Mouse (Mus musculus) lung, postnatal 4 days (tissue): ENCODE data around the gene Asb7.

Experiments used
- DNase-seq, 2 experiments: peaks; one replicate each; pipeline ENCODE4 v3.0.0; 2021

The Asb7 gene

DNA sequence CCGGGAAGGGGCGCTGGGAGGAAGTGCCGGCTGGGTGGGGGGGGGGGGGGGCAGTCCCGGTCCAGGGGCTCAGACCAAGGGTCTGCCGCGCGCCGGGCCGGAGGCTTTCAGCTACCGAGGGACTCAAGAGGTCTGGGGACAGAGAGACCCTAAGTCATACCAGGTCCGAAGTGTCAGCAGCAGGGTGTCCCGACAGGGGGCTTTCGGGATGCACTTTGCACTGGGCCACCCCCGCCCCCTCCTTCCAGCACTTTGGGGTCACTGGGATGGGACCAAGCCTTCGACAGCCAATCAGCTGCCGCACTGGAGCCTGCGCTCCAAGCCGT, at the start of gene Asb7:
TSS of gene Asb7 (minus strand) at position 303 of the 326 bp plus-strand sequence.
- no peak for DNase-seq

DNA sequence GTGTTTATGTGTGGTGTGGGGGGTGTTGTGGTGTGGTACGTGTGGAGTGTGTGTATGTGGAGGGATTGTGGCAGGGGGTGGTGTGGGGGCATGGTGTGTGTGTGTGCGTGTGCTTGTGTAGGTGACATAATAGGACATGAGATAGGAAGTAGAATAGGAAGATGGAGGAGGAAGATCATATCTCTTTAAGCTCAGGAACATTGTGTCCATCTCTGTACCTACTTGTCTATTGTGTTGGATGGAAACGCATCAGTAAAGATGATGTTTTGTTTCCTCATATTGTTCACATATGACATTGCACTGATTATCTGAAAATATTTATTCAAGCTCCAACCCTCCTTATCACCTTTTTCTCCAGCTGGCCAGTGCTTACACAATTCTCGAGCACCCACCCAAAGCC, 48.0 kb upstream of the Asb7 start:
- DNase-seq = no peak

DNA sequence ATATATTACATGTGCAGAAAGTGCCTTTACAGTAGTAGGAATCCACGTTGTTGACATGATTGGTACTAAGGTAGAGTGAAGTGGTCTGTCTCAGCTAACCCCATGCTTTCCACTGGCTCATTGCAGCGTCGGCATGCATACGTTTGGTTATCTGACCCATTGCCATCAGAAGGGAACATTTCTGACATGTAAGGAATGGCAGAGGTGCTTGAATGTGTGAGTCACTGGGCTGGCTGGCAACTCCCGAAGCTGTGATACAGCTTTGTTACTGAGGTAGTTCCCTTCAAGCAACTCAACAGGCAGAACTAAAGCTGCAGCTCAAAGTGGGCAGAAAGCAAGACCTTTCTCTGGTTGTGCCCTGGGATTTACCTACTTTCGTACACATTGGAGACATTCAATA, 45.6 kb upstream of the Asb7 start:
- peak in 1 of 2 experiments; percentile 45 for DNase-seq

DNA sequence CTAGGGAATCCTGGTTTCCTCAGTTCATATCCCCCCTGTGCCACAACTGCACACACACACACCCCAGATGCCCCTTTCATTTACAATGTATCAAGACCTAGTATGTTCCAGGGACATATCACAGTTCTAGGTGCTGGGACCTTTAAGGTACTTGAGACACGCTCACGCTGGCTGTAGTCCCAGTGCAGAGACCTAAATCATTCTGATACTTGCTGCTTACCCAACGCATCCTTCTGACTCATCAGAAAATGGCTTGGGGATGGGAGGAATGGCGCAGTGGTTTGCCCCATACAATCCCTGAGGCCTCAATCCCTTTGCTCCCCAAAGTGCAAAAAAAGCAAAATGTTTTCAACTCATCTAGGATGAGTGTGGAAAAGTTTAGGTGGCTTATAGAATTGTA, 45.1 kb upstream of the Asb7 start:
- no peak for DNase-seq

DNA sequence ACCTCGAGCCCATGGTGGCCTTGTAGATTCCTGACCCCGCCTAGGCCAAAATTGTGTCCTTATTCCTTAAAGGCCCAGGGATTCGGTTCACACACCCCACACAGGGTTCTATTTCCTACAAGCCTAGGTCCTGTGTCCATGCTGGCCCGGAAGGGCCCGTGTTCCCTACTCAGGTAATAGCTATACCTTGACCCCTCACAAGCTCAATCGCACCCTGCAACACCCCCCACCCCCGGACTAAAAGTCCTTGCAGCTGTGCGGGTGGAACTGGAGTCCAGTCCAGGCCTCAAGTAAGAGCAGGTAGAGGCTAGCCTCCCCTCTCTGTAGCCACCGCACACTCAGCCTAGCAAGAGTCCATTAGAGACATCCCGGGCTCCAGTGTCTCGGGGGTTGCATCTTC, 44.5 kb upstream of the Asb7 start:
- DNase-seq = no peak

DNA sequence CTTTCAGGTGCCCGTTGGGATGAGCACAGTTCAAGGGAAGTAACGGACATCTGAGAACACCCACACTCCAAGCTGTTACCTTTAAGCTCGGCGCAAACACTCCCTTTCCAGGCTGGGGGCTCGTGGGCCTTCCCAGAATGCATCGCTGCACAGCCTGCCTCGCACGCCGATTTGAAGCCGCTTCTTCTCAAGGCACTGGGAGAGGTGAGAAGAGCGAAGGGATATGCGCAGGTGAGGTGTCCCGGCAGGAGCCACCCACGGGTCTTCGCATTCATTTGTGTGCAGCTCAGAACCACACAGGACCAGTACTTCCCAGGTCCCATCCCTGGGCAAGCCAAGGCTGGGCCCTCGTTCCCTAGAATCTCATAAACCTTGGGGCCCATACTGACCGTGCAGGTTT, 44.0 kb upstream of the Asb7 start:
- DNase-seq = no peak

DNA sequence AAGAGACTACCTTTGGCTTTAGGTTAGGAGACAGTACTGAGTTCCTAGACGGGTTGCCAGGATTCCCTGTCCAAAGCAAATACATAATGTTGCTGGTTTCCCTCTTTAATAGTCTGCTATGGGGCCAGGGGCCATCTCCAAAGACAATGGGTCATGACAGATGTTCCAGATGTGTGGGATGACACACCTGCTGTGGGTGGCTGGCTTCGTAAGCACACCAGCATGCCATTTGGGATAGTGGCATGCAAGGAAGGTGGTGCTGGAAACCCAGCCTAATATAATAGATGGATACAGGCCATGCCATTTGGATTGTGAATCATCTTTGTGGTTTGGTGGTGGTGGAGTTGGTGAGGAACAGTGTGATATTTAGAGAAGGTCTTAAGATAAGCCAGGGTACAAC, 39.8 kb upstream of the Asb7 start:
- no peak for DNase-seq

DNA sequence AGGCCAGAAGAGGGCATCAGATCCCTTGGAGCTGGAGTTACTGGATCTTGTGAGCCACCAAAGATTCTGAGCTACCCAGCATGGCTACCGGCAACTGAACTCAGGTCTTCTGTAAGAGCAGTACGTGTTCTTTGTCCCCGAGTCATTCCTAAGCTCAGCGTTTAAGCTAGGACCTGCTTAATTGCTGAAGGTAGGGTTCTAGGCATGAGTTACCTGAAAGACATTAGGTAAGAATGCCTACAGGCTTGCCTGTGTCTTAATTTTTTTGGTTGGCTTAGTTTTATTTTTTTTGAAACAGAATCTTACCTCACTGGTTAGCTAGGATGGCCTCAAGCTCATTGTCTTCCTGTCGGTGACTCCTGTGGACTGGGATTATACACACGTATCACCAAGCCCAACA, 38.7 kb upstream of the Asb7 start:
- DNase-seq = no peak

DNA sequence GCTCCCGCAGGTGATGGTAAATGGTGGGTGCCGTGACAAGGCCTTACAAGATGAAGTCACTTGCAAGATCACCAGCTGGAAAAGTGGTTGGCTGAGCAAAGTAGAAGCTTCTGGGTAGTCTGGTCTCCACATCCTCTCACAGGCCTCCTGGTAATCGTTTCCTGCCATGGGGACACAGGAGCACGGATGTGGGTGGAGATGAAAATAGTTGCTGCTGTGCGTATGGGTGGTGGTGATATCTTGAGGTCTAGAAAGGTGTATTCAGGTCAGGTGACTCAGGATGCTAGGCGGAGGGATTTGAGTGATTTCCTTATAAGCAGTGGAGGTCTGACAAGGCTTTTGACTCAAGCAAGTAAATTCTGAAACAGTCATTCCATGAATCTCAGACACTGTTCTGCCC, 35.6 kb upstream of the Asb7 start:
- DNase-seq = no peak

DNA sequence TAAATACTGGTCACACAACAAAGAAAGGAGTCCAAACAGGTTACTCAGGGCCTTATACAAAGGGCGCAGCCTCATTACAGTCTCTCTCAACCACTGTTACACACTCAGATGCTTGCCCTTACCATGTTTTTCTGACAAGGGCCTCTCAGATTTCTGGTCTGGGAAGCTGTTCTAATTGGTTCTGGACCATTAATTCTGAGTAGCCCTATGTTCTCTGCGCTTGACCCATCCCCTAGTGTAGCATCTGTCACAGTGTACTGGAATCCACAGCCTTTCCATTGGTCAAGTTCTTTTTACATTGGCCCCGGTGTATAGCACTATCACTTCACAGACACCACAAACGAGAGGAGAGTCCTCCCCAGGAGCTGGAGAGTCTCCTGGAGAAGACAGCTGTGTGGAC, 35.1 kb upstream of the Asb7 start:
- no peak for DNase-seq

DNA sequence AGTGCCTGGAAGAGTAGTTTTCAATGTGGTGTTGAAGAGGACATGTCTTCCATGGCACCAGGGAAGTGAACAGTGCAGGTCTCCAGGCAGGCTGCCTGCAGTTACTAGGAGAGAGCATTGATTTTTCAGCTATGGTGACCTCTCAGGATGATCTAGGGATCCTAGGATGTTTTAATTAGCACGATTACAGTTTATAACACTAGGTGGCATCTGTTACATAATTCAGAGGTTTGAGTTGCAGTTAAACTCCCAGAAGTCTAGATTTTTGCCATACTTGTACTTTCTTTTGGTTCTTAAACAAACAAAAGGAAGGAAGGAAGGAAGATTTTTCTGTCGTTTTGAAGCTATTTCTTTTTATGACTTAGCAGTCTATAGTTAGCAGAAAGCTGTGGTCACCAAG, 21.8 kb upstream of the Asb7 start:
- no peak for DNase-seq

DNA sequence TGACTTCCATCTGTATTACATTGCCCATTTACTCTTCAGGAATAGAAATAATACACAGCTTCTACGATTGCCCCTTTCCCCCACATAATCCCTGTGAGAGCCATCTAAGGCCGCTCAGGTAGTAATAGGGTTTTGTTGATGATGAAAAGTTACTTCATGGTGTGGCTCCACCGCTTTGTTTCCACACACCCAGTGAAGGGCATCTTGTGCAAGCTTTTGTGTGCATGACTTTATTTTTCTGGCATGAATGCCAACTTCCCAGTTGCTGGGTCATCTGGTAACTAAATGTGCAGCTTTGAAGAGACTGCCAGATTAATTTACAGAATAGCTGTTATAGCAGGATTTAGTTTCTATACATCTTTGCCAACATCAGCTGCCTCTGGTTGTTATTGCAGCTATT, 15.2 kb upstream of the Asb7 start:
- DNase-seq = peak in 1 of 2 experiments; percentile 23

DNA sequence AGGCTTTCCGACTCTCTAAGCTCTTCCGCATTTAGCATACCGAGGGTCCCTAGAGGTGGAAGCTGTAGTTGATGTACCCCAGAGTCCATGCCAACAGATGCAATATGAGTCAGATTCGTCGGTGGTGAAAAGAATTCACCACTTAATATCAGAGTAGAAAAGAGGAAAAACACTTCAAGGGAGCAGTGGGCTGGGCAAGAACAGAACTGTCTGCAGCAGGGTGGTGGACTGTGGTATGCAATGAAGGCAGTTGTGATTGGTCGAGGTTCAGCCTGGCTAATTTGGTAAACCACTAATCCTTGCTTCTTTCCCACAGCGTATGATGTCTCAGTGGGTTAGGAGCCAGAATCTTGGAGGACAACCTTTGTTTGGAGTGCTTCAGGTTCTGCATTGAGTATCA, 13.3 kb upstream of the Asb7 start:
- DNase-seq = no peak

DNA sequence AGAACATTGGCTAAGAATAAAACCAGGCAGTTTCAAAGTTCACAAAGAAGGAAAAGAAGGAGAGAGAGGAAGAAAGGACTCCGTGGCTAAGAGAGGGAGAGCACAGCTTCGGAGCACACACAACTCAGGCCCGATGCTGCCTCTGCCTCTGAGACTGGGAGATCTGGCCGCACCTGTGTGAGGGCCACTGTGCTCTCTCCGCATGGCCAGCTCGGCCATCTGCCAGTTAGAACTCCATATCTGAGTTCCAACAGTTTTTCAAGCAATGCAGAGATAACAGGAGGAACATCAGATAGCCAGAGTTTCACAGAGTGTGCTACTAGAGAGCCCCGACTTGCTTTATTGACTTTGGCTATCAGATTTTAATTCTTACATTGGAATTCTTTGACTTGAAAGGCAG, 5.1 kb upstream of the Asb7 start:
- no peak for DNase-seq

DNA sequence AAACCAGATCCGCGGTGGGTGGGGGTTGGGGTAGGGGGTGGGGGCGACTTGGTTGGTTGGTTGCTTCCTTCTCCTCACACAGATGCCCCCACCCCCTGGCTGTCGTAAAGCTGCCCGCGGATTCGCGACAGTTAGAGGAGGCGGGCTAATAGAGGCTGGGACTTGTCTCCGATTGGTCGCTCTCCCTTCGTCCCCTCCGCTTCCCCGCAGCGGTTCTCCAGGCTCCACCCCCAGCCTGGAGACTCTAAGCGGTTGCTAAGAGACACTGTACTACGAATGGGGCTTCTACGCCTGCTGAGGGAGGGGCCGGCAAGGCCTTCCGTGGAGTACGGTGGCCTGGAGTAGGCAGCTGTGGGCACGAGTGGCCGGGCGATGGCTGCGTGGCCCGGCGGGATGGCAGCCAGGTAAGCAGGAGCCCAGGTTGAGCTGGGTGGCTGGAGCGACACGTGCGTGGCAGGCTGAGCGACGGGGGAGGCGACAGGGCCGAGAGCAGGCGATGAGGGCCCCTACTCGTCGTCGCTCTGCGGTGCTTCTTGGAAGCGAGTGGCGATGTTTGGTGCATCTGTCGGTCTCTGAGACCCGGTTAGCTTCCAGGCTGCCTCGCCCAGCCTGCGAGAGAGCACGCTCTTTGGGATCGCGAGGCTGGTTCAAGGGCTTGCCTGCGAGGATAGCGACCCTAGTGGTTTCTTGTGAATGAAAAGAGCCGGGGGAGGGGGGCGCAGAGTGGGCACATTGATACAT, 394 bp upstream of the Asb7 start, which contains the start of gene Lins1:
TSS of gene Lins1 (plus strand) at position 270 of the 741 bp plus-strand sequence.
- peak; percentile 99 to 100 for DNase-seq

DNA sequence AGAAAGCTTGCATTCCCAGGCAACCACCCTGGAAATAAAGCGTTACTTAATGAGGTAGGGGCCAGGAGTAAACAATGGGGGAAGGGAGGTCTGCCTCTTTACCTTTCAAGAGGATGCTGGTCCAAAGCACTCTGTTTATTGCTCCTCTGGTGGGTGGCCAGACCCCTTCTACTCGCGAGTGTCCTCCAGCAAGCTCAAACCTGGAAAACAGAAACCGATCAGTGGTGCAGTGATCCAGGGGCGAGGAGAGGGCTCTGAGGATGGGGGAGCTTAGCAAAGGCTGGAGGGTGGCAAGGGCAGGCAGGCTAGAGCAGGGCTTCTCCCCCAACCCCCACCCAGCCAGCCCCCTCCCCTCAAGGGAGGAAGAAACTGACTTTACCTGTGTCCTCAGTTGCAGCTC, 675 bp downstream of the Asb7 start:
- DNase-seq = peak in 1 of 2 experiments; percentile 10

DNA sequence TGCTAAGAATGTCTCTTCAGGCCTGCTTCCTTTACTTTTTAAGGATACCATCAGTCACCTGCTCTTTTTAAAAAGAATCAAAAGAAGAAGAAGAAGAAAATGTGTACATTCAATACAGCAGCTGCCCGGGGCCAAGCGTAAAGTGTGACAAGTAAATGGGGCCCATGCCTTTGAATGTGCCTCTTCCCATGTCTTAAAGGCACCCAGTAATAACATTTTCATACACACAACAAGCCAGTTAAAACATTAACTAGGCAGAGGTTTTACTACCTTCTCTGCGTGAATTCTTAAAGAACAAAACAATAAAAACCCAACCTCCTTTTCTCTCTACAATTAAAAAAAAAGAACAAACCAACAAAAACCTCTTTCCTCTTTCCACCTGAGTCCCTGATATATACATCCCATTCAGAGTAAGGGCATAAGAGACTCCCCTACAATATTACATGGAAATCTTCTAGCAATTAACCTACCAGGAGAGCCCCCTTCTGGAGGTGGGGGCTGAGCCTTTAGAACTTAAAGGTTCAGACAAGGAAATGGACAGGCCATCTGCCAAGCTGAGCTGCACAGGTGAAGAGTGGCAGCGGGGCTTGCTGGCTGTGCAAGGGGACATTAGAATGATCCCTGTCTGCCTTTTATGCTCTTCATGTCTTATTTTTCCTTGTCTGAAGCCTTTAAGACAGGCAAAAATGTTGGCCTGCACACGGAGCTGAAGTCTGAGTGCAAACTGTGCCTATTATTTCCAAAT, 7.1 kb downstream of the Asb7 start:
- DNase-seq = no peak

DNA sequence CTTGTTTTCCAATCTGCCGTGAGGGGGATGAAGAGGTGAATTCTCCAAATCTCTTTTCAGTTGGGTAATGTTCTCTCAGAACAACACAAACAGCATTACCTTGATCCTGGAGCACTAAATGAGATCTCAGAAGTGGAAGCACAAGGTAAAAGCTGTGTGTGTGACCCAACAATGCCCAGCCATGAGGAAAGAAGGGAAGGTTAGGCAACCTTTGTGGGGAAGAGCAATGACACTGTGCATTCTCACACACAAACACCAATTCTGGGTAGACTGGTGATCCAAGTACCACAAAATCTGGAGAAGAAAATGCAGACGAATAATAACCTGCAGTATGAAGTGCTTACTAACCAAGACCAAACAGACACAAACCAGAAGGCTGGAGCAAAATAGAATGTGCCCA, 13.6 kb downstream of the Asb7 start:
- no peak for DNase-seq

DNA sequence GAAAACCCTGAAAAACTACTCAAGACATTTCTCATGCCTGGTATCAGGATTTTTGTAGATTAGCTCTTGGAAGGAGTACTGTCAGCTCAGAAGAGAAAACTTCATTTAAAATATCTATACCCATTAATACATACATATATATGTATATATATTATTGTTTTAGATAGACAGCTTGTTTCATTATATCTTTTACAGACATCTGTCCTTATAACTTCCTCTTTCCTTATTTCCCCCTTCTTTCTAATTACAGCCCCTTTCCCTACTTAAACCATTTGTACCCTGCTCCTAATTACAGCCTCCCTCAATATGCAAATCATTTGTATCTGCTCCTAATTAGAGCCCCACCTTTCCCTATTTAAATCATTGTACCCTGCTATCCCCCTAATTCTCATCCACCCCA, 22.3 kb downstream of the Asb7 start:
- DNase-seq = no peak

DNA sequence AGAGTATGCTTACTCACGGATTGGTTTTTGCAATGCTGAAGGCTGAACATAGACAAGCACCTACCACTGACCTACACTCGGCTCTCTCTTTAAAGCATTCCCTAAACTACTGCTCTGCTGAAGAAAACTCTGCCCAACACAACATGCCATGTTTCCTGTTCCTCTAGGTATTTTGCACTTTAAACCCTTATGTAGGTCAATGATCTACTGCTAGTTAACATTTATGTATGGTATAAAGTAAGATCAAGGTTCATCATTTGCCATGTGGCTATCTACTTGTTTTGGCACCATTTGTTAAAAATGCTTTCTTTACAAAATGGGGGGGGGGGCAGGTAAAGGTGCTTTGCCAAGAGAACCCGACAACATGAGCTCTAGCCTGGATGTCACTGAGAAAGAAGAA, 25.8 kb downstream of the Asb7 start:
- no peak for DNase-seq

DNA sequence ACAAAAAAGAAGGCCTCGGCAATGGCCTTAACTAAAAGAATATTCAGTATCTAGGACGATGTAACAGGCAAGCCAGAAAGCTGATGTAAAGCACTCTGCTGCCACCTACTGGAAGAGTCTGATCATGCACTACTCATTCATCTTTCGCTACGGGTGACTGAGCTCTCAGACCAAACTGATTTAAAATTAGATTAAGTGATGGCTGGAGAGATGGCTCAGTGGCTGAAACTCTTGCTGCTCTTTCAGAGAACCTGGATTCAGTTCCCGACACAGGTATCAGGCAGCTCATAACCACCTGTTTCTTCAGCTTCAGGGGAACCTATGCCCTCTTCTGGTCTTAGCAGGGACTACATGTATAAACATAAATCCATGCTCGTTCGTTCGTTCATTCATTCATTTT, 27.8 kb downstream of the Asb7 start:
- DNase-seq = peak; percentile 40 to 83

DNA sequence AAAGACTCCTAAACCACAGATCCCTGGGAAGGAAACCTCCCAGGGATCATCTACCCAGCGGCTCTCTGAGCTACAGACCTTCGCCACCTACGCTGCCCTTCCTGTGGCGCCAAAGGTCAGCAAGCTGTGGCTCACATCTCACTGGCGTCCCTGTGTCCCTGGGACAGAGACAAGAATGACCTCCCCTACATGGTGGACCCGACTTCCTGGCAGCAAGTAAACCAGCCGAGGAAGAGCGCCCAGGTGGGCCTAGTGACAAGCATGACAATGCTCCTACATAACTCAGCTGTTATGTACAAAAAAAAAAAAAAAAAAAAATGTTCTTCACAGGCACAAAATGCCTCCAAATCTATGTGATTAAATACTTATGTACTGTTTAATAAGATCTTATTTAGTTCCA, 28.4 kb downstream of the Asb7 start:
- DNase-seq = no peak

DNA sequence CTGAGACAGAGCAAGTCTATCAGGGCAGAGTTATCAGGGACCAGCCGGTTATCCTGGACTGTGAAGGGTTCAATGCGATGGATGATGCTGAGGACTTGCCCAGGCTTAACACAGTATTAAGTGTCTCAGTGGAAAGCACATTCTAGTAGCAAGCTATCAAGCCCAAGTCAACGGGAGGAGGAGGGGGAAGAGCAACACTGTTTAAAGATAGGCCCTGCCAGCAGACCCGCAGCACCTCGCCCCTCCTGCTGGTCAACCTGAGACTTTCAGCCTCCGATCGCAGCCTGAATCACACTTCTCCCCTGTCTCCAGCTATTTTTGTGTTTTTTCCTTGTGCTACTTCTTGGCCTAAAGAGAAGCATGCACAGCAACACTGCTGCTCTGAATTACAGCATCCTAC, 29.1 kb downstream of the Asb7 start:
- no peak for DNase-seq

DNA sequence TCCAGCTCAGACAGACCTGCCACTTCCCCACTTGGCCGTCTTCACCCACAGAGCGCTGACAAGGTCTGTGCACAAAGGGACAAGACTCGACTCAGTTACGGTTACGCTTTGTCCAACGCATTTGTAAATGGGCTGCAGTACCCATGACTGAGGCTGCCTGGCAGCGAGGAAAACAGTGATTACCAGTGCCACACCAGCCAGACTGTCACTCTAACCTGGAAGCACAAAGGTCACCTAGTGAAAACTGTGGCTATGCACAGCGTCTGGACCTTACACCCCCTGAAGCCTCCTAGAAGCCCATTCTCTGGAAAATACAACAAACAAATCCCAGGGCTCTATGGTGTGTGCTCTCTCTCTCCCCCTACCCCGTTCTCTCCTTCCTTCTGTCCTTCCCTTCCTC, 33.9 kb downstream of the Asb7 start:
- no peak for DNase-seq

DNA sequence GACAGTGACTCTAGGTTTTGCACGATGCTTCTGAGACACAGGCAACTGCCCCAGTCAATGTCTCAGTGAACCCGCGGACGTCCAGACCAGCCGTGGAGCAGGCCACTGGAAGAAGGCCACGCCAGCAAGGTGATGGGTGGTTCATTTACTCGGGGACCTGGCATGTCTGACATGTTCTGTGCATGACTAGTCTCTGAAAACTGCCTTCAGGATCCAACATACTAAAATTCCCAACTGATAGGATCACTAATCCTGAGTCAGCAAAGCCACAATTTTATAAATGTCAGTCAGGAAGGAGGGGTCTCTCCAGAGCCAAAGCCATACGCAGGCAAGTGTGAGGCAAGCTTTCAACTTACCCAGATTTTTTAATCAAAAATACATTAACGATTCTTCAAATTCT, 35.8 kb downstream of the Asb7 start:
- no peak for DNase-seq
